Mouse (Mus musculus) kidney, postnatal 0 days (tissue): ENCODE data around the gene 1700012B07Rik. TPM values are rescaled to one million over a fixed set of nuclear protein-coding genes. Genes with fewer than 3 reads are reported as not detected.

Experiments
- ATAC-seq: fragments of 200-750 bp; cut with Nextera tagmentation; replicated peaks from 2 replicates; pipeline ENCODE4 v1.8.0; 2017; ENCODE audit warnings: low read depth, moderate number of reproducible peaks, moderate TSS enrichment, moderate library complexity; ENCODE audit not compliant: low FRiP score
- DNase-seq: peaks from one replicate; pipeline ENCODE4 v3.0.0-alpha.2; 2016; ENCODE audit warnings: low spot score
- H3K27ac ChIP-seq: fragments of 300-500 bp; sonication (generic); 2 replicates; pipeline ENCODE4 v1.5.1; 2014; ENCODE audit warnings: mild to moderate bottlenecking
- H3K27me3 ChIP-seq: fragments of 300-500 bp; sonication (generic); 2 replicates; pipeline ENCODE4 v1.6.1; 2014; ENCODE audit warnings: low read length, mixed read lengths; ENCODE audit not compliant: insufficient read depth
- H3K36me3 ChIP-seq: fragments of 300-500 bp; sonication (generic); 2 replicates; pipeline ENCODE4 v1.6.1; 2014; ENCODE audit warnings: low read length, mixed read lengths; ENCODE audit not compliant: insufficient read depth
- H3K4me1 ChIP-seq: fragments of 300-500 bp; sonication (generic); replicated peaks from 2 replicates; pipeline ENCODE4 v1.6.1; 2014; ENCODE audit warnings: antibody characterized with exemption, low read length, mixed read lengths; ENCODE audit not compliant: insufficient read depth
- H3K4me2 ChIP-seq: fragments of 300-500 bp; sonication (generic); 2 replicates; pipeline ENCODE4 v1.6.1; 2014; ENCODE audit warnings: mild to moderate bottlenecking, low read length, moderate library complexity, mixed read lengths
- H3K4me3 ChIP-seq: fragments of 300-500 bp; sonication (generic); replicated peaks from 2 replicates; pipeline ENCODE4 v1.5.1; 2014; ENCODE audit warnings: low read depth, low read length
- H3K9ac ChIP-seq: fragments of 300-500 bp; sonication (generic); 2 replicates; pipeline ENCODE4 v1.6.1; 2014; ENCODE audit warnings: low read depth, low read length
- H3K9me3 ChIP-seq: fragments of 300-500 bp; sonication (generic); replicated peaks from 2 replicates; pipeline ENCODE4 v1.6.1; 2016; ENCODE audit warnings: low read length, inconsistent platforms, mixed read lengths
- CTCF ChIP-seq: IDR thresholded peaks from 2 replicates; pipeline ENCODE4 v1.5.1; 2016; ENCODE audit warnings: antibody characterized with exemption, low read depth, mild to moderate bottlenecking, moderate library complexity
- WGBS: fragments of 180-500 bp; shearing (Covaris S2); extraction: QIAGEN DNeasy Blood & Tissue Kit; methylation state at CpG from one replicate; pipeline ENCODE4 v1.1.7; 2014; 5-methylcytosine and 5-hydroxymethylcytosine counted together
- polyA plus RNA-seq: library from polyadenylated mRNA; unstranded; fragments of >200 nt; fragmentation: Nextera tagmentation; extraction: Ambion mirVana; gene quantifications from 2 replicates; pipeline ENCODE4 v1.2.1, GENCODE M21; 2015

1700012B07Rik gene
- polyA plus RNA-seq, 1 experiment from 2014 or later, result not detected

DNA sequence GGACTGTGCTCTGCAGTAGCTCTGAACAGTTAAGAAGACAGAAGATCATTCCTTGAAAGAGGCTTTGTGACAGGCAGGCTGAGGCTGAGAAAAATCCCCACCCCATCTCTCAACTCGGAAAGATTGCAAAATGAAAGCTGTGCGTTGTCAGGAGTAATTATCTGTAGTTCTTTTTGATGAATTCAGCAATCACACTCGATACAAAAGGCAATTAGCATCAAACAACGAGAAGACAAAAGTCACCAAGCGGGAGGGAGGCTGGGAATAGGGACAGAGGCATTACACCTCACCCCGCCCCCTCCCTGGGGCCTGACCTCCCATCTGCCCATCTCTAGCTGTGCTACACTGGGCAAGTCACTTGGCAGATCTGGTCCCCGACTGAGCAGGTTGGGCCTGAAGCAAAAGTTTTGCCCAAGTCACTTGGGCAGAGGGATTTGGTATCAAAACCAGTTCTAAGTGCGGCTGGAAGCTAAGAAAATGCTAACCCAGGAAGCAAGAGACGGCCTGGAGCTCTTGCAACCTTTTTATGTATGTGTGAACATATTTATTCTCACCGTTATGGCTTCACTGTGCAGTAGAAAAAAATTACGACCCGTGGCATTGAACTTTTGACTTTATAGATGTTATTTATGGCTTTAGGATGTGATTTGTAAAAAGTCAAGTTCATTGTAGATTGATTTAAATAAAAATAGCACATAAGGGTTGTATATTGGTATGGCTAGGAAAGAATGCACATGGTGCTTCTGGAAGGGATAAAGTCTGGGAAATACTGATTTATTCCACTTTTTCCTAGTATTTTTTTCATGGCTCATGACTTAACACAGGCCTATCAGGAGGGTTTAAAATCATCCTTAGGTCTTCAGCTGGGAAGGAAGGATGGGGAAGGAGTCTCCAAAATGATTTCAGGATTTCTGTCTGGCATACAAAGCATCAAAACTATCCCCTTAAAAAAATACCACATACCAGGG, 75.9 kb downstream of the 1700012B07Rik start:
- no peak overlapping the region for H3K4me2 ChIP-seq
- no peak for ATAC-seq
- DNase-seq, result peak; percentile 79
- 29% methylated on average over 12 of the region's 12 CpGs for WGBS
- TF ChIP-seq CTCF, result no peak
- no peaks in the 10 kb centered on the region for H3K36me3 ChIP-seq
- H3K9me3 ChIP-seq, result no peaks in the 10 kb centered on the region
- H3K4me3 ChIP-seq, result no peak overlapping the region
- no peak overlapping the region for H3K9ac ChIP-seq
- no peaks in the 10 kb centered on the region for H3K27me3 ChIP-seq
- no peak overlapping the region for H3K27ac ChIP-seq
- no peaks in the 10 kb centered on the region for H3K4me1 ChIP-seq

DNA sequence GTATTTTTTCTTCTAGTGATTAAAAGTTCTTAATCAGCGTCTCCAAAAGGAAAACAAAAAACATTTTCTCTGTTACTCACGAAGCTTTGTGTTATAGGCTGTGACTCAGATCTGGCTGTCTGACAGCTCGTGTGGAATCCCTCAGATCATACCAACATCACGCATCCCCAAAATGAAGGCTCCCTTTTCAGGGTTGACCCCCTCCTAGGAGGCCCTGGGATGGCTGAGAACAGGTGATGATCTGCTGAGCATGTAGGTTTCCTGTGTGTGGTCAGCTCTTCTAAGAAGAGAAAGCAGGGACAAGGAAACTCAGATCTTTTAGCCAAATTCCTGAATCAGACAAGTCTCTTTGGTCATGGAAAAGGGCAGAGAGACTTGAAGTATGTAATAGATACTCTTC, 82.6 kb downstream of the 1700012B07Rik start:
- Histone ChIP-seq H3K36me3 (no peaks in the 10 kb centered on the region), H3K4me2 (no peak overlapping the region), H3K27me3 (no peaks in the 10 kb centered on the region), H3K9ac (no peak overlapping the region), H3K9me3 (no peaks in the 10 kb centered on the region), H3K4me3 (no peak overlapping the region), H3K27ac (no peak overlapping the region), H3K4me1 (no peaks in the 10 kb centered on the region)
- ATAC-seq (no peak), DNase-seq (no peak)
- TF ChIP-seq CTCF, result no peak
- 63% methylated on average over 4 of the region's 4 CpGs for WGBS

DNA sequence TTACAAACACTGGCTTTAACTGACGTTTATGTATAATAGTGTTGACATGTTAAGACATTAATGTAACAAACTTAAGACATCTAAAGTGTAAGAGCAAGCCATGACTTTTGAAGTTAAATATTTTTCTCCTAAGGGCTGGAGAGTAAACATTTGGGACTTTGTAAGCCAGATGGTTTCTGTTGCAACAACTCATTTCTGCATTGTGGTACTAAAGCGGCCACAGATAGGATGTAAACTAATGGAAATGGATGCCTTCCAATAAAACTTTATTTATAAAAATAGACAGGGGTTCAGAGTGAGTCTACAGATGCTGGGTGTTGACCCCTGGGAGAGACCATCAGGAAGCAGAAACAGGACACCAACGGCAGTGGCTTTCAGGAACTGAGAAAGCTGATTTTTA, 89.9 kb downstream of the 1700012B07Rik start:
- Histone ChIP-seq H3K4me1 (no peaks in the 10 kb centered on the region), H3K9ac (no peak overlapping the region), H3K4me2 (no peak overlapping the region), H3K4me3 (no peak overlapping the region), H3K36me3 (no peaks in the 10 kb centered on the region), H3K27ac (no peak overlapping the region), H3K9me3 (no peaks in the 10 kb centered on the region), H3K27me3 (no peaks in the 10 kb centered on the region)
- TF ChIP-seq CTCF, result no peak
- 41% methylated on average over 3 of the region's 3 CpGs for WGBS
- DNase-seq (peak; percentile 72), ATAC-seq (no peak)

Other genes with a start within 250 kb of the 1700012B07Rik start
- 42.0 and 42.6 TPM in 2 replicates for gene Wipi1, start 216.1 kb downstream of the 1700012B07Rik start, polyA plus RNA-seq
- 340 and 372 TPM in 2 replicates for gene Prkar1a, start 178.6 kb downstream of the 1700012B07Rik start, polyA plus RNA-seq
- gene Fam20a, start 105.8 kb downstream of the 1700012B07Rik start, polyA plus RNA-seq, result 4.9 and 5.8 TPM in 2 replicates
- 0.31 and 0.38 TPM in 2 replicates for gene Abca8b, start 167.8 kb upstream of the 1700012B07Rik start, polyA plus RNA-seq